17 mouse cellular contexts compared by ENCODE assay signal in genomic region chr1:87274134-87274533, GRCm38 (mm10). TPM values are rescaled to one million over a fixed set of nuclear protein-coding genes. Genes with fewer than 3 reads are reported as not detected.
DNase-seq lines count a peak whose midpoint lies in the region; TF ChIP-seq lines count a peak whose summit lies in the region.
"Had no signal": no experiment of that assay in that cellular context is flagged by ENCODE, and none has a peak within 500 bp of the region (broad histone marks: within the 10 kb centered on the region; RNA-seq: fewer than 3 reads in every experiment).

No protein-coding gene starts in this region.

- H3K27me3 ChIP-seq in heart, embryonic 10.5 days (ENCODE audit: insufficient read depth, poor library complexity, severe bottlenecking) = peaks cover 24% of the 10 kb centered on the region
- no peaks in the 10 kb centered on the region for H3K27me3 ChIP-seq in kidney, adult 2 months (replicated peaks; ENCODE audit: control insufficient read depth, insufficient read depth, low read length)
- H3K27me3 ChIP-seq: intestine, embryonic 15.5 days; neural tube, embryonic 15.5 days; Patski had no signal

- no peak for DNase-seq in heart, embryonic 10.5 days (ENCODE audit: low spot score)
- no peak for DNase-seq in heart, postnatal 36 days
- no peak for DNase-seq in kidney, adult 2 months
- no peak for DNase-seq in kidney, postnatal 10 days
- DNase-seq in ovary, adult 18-20 months (ENCODE audit: low spot score) = peak; percentile 45
- no peak for DNase-seq in ovary, postnatal 10 days (ENCODE audit: low spot score)
- DNase-seq: gastrocnemius, postnatal 36 days; kidney, postnatal 14 days; lung, adult 18-20 months had no signal

- no peak for TF ChIP-seq POLR2A in kidney, adult 2 months (IDR thresholded peaks at IDR 0.05; ENCODE audit: low read depth, low read length)
- no peak for TF ChIP-seq POLR2A in olfactory bulb, adult 2 months (IDR thresholded peaks at IDR 0.05; ENCODE audit: insufficient read depth, low read depth, low read length)

- H3K4me1 ChIP-seq in heart, embryonic 10.5 days = peaks cover 38% of the 10 kb centered on the region
- peaks cover 11% of the 10 kb centered on the region; the same call in 1 of the 2 replicates for H3K4me1 ChIP-seq in kidney, adult 2 months (ENCODE audit: control insufficient read depth, insufficient read depth, low read length)
- peaks cover 10% of the 10 kb centered on the region; the same call in 1 of the 2 replicates for H3K4me1 ChIP-seq in olfactory bulb, adult 2 months (ENCODE audit: control insufficient read depth, insufficient read depth, low read length)

- intact Hi-C loops in heart, postnatal 36 days (cut with DNase I) = no loop called here

- no peak for TF ChIP-seq CTCF in kidney, adult 2 months (conservative IDR thresholded peaks at IDR 0.05; ENCODE audit: insufficient read depth, insufficient read length, low read depth, low read length)
- no peak for TF ChIP-seq CTCF in olfactory bulb, adult 2 months (IDR thresholded peaks at IDR 0.05; ENCODE audit: insufficient read depth, low read depth, low read length)

- H3K9me3 ChIP-seq in heart, embryonic 10.5 days = no peaks in the 10 kb centered on the region
- H3K9me3 ChIP-seq: forebrain, embryonic 12.5 days; intestine, embryonic 15.5 days; neural tube, embryonic 15.5 days had no signal

- H3K4me3 ChIP-seq in heart, embryonic 10.5 days = no peak overlapping the region
- H3K4me3 ChIP-seq in kidney, adult 2 months (ENCODE audit: insufficient read depth, low read depth, low read length) = no peak overlapping the region
- H3K4me3 ChIP-seq in olfactory bulb, adult 2 months (ENCODE audit: insufficient read depth, low read depth, low read length) = no peak overlapping the region
- H3K4me3 ChIP-seq: forebrain, embryonic 12.5 days; intestine, embryonic 15.5 days; myocyte; neural tube, embryonic 15.5 days had no signal

- no peaks in the 10 kb centered on the region for H3K36me3 ChIP-seq in heart, embryonic 10.5 days
- no peaks in the 10 kb centered on the region for H3K36me3 ChIP-seq in kidney, adult 2 months (ENCODE audit: control insufficient read depth, insufficient read depth, low read length)
- H3K36me3 ChIP-seq: forebrain, embryonic 12.5 days; intestine, embryonic 15.5 days; neural tube, embryonic 15.5 days had no signal

- WGBS in heart, embryonic 10.5 days = 62% methylated on average over 4 of the region's 4 CpGs
- WGBS in kidney, adult 2 months = 50% methylated on average over 4 of the region's 4 CpGs
- WGBS in olfactory bulb, adult 2 months = 39% methylated on average over 4 of the region's 4 CpGs

- peak overlapping the region; percentile 39; the same call in 1 of the 2 replicates for H3K27ac ChIP-seq in heart, embryonic 10.5 days
- H3K27ac ChIP-seq in kidney, adult 2 months (ENCODE audit: insufficient read depth, low read depth, low read length) = peak overlapping the region; percentile 34
- H3K27ac ChIP-seq in olfactory bulb, adult 2 months (ENCODE audit: insufficient read depth, low read depth, low read length) = peak overlapping the region; percentile 12
- H3K27ac ChIP-seq: forebrain, embryonic 12.5 days; intestine, embryonic 15.5 days; neural tube, embryonic 15.5 days had no signal

RNA-seq across cellular contexts. Expression of gene Efhd1, which starts 10.0 kb away (rescaled TPM):
- 0.44 and 0.86 TPM in 2 replicates for polyA plus RNA-seq in heart, embryonic 10.5 days (2016; fragmentation: Nextera tagmentation; extraction: Ambion mirVana)
- 1 to 10 TPM; 2.5 to 3.7 TPM for total RNA-seq in heart, postnatal 36 days (2021)
- 152 and 161 TPM in 2 replicates for polyA plus RNA-seq in kidney, adult 2 months (2012; rRNA removed)
- polyA plus RNA-seq in olfactory bulb, adult 2 months (2012; ENCODE audit: insufficient read depth, insufficient read length, low replicate concordance, missing spikeins) = not detected in 2 replicates
- total RNA-seq: liver, adult 2 months had no signal
- polyA plus RNA-seq: activated CD4-positive, CD25-positive, alpha-beta regulatory T cell, adult 4 months had no signal

RNA-seq across cellular contexts. Expression of gene Gigyf2, which starts 52.7 kb away (rescaled TPM):
- polyA plus RNA-seq in heart, embryonic 10.5 days (2016; fragmentation: Nextera tagmentation; extraction: Ambion mirVana) = 33.0 and 38.2 TPM in 2 replicates
- total RNA-seq in heart, postnatal 36 days (2021) = 10 to 100 TPM; 43.3 to 46.4 TPM
- 40.4 and 47.1 TPM in 2 replicates for polyA plus RNA-seq in kidney, adult 2 months (2012; rRNA removed)
- 228 TPM in 1 of 2 replicates, not detected in the other for polyA plus RNA-seq in olfactory bulb, adult 2 months (2012; ENCODE audit: insufficient read depth, insufficient read length, low replicate concordance, missing spikeins)

Comparison
In these comparisons a context has a peak if more than half of its experiments do, and no peak if none do; other contexts are left out.
1. RNA of gene Efhd1, which starts 10.0 kb away (polyA plus RNA-seq): 152 to 161 TPM in kidney, adult 2 months; 0.44 to 0.86 TPM in heart, embryonic 10.5 days and not detected in olfactory bulb, adult 2 months; every median in the first group is over 10 times any median in the second.
2. Peak in every context shown above with its lines, with median percentiles within 50 percentile points of each other: H3K27ac ChIP-seq.